Mouse (Mus musculus): Measurements from ENCODE around the gene Gm13276. TPM values are rescaled to one million over a fixed set of nuclear protein-coding genes. Genes with fewer than 3 reads are reported as not detected.
"Not testable (repeated sequence)": the region's sequence is repeated elsewhere in the genome, so short reads cannot be mapped to it uniquely, and the experiment has no call there.

The Gm13276 gene
- polyA plus RNA-seq (2012; fragmentation: generic; extraction: Trizol): 0.73 TPM

DNA sequence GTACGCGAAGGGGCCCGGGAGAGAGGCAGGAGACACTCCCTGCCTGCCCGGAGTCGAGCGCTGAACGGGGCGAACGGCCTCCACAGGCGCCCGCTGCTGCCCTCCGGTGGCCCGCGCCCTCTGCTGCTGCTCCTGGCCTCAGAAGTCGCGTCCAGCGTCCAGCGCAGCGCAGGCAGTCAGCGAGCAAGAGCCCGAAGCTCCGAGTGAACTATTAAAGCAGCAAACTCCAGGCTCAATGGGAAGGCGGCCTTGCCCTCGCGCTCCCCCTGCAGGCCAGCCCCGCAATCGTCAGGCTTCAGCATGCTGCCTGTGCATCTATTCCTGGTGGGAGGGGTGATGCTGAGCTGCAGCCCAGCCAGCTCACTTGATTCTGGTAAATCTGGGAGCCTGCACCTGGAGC, at the start of gene Gm13276:
Gene Gm13276, plus strand, starts transcription at position 301 of the 400 bp plus-strand sequence.
- not testable (repeated sequence) for H3K36me3 ChIP-seq (ENCODE audit: control insufficient read depth, insufficient read depth); H3K27me3 ChIP-seq (ENCODE audit: control insufficient read depth, insufficient read depth, insufficient read length); H3ac ChIP-seq (ENCODE audit: control insufficient read depth, insufficient read length); H3K4me3 ChIP-seq; H3K79me2 ChIP-seq (ENCODE audit: control insufficient read depth, insufficient read depth); H3K4me2 ChIP-seq (ENCODE audit: low read depth)

DNA sequence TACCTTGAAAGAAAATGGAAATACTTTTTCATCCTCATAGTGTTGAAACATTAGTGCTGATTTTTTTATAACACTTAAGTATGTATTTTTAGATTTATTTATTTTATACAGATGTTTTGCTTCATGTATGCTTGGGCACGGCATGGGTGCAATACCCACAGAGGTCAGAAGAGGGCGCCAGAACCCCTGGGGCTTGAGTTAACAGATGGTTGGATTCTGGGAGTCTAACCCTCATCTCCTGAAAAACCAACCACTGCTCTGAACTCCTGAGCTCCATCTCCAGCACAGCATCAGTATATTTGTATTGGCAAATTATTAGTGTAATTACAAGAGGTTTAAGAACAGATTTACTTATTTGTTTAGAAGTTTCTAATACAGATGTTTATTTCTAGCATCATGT, 47.0 kb upstream of the Gm13276 start:
- H3K36me3 ChIP-seq (ENCODE audit: control insufficient read depth, insufficient read depth): no peaks in the 10 kb centered on the region
- H3K79me2 ChIP-seq (ENCODE audit: control insufficient read depth, insufficient read depth): no peaks in the 10 kb centered on the region
- no peaks in the 10 kb centered on the region for H3K27me3 ChIP-seq (ENCODE audit: control insufficient read depth, insufficient read depth, insufficient read length)
- H3K4me3 ChIP-seq: no peak overlapping the region
- no peak overlapping the region for H3ac ChIP-seq (ENCODE audit: control insufficient read depth, insufficient read length)
- TF ChIP-seq REST (IDR thresholded peaks at IDR 0.05; ENCODE audit: insufficient read depth, insufficient read length) (no peak), POLR2AphosphoS2 (IDR thresholded peaks at IDR 0.05; ENCODE audit: insufficient read length, low read depth) (no peak), USF1 (IDR thresholded peaks at IDR 0.05; ENCODE audit: low read depth) (no peak), MYOG (IDR thresholded peaks at IDR 0.05; ENCODE audit: control insufficient read depth in 1 of 3, insufficient read depth in 1 of 3, insufficient read length in 2 of 3, low read depth in 2 of 3) (no peak), CEBPB (IDR thresholded peaks at IDR 0.05; ENCODE audit: insufficient read depth, poor library complexity, severe bottlenecking) (no peak), TCF12 (IDR thresholded peaks at IDR 0.05; ENCODE audit: insufficient read depth, poor library complexity, severe bottlenecking) (no peak), SRF (IDR thresholded peaks at IDR 0.05; ENCODE audit: control insufficient read depth, insufficient read length, low read depth) (no peak), TCF3 (IDR thresholded peaks at IDR 0.05; ENCODE audit: insufficient read length, low read depth) (no peak), POLR2A (IDR thresholded peaks at IDR 0.05; ENCODE audit: insufficient read length, low read depth) (no peak), E2F4 (IDR thresholded peaks at IDR 0.05; ENCODE audit: insufficient read depth) (no peak), MYOD1 (IDR thresholded peaks at IDR 0.05; ENCODE audit: control insufficient read depth in 1 of 3, insufficient read length in 2 of 3, low read depth in 2 of 3) (no peak)
- no peak overlapping the region for H3K4me2 ChIP-seq (ENCODE audit: low read depth)

DNA sequence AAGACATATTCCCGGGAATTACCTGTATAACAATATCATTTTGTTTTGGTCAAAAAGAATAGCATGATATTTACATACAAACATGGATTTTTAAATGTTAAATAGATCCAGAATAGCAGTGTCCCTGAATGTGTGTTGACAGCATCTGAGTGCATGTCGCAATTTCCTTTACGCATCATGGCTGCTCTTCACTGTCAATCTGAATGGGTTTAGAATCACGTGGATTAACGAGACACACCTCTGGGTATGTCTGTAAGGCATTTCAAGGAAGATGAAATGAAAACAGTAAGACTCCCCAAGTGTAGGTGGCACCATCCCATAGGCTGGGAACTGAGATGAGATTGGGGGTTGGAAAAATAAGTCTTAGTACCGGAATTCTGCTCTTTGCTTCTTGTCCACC, 46.5 kb upstream of the Gm13276 start:
- TF ChIP-seq SRF (IDR thresholded peaks at IDR 0.05; ENCODE audit: control insufficient read depth, insufficient read length, low read depth): no peak
- no peak for TF ChIP-seq POLR2A (IDR thresholded peaks at IDR 0.05; ENCODE audit: insufficient read length, low read depth)
- no peak for TF ChIP-seq TCF3 (IDR thresholded peaks at IDR 0.05; ENCODE audit: insufficient read length, low read depth)
- no peak for TF ChIP-seq TCF12 (IDR thresholded peaks at IDR 0.05; ENCODE audit: insufficient read depth, poor library complexity, severe bottlenecking)
- TF ChIP-seq MYOD1 (IDR thresholded peaks at IDR 0.05; ENCODE audit: control insufficient read depth in 1 of 3, insufficient read length in 2 of 3, low read depth in 2 of 3): no peak
- Histone ChIP-seq H3ac (ENCODE audit: control insufficient read depth, insufficient read length) (no peak overlapping the region), H3K27me3 (ENCODE audit: control insufficient read depth, insufficient read depth, insufficient read length) (no peaks in the 10 kb centered on the region), H3K4me2 (ENCODE audit: low read depth) (no peak overlapping the region), H3K36me3 (ENCODE audit: control insufficient read depth, insufficient read depth) (no peaks in the 10 kb centered on the region), H3K4me3 (no peak overlapping the region), H3K79me2 (ENCODE audit: control insufficient read depth, insufficient read depth) (no peaks in the 10 kb centered on the region)

DNA sequence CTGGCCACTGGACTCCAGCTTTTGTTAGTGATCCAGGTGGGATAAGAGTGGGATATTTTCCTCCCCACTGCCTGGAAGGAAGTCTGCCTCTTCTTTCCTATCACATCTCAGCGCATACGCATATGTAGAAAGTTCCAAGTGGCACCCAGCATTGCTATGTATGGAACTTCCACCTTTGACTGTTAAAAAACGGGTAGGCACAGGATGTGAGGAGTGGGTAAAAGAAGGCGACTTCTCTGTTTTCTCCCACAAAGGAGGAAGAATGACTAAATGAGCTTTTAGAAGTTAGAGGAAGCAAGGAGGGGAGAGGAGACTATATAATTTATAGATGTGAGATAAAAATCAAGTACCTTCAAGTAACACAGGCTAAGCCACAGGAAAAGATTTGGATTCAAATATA, 44.1 kb upstream of the Gm13276 start:
- Histone ChIP-seq H3K4me2 (ENCODE audit: low read depth) (no peak overlapping the region), H3K27me3 (ENCODE audit: control insufficient read depth, insufficient read depth, insufficient read length) (no peaks in the 10 kb centered on the region), H3K36me3 (ENCODE audit: control insufficient read depth, insufficient read depth) (no peaks in the 10 kb centered on the region), H3ac (ENCODE audit: control insufficient read depth, insufficient read length) (no peak overlapping the region), H3K4me3 (no peak overlapping the region), H3K79me2 (ENCODE audit: control insufficient read depth, insufficient read depth) (no peaks in the 10 kb centered on the region)
- TF ChIP-seq USF1 (IDR thresholded peaks at IDR 0.05; ENCODE audit: low read depth) (no peak), CEBPB (IDR thresholded peaks at IDR 0.05; ENCODE audit: insufficient read depth, poor library complexity, severe bottlenecking) (no peak), REST (IDR thresholded peaks at IDR 0.05; ENCODE audit: insufficient read depth, insufficient read length) (no peak), E2F4 (IDR thresholded peaks at IDR 0.05; ENCODE audit: insufficient read depth) (no peak), POLR2AphosphoS2 (IDR thresholded peaks at IDR 0.05; ENCODE audit: insufficient read length, low read depth) (no peak), MAX (IDR thresholded peaks at IDR 0.05; ENCODE audit: low read depth) (no peak), TCF3 (IDR thresholded peaks at IDR 0.05; ENCODE audit: insufficient read length, low read depth) (no peak), MYOD1 (IDR thresholded peaks at IDR 0.05; ENCODE audit: control insufficient read depth in 1 of 3, insufficient read length in 2 of 3, low read depth in 2 of 3) (no peak), MYOG (IDR thresholded peaks at IDR 0.05; ENCODE audit: control insufficient read depth in 1 of 3, insufficient read depth in 1 of 3, insufficient read length in 2 of 3, low read depth in 2 of 3) (no peak), POLR2A (IDR thresholded peaks at IDR 0.05; ENCODE audit: insufficient read length, low read depth) (no peak), SRF (IDR thresholded peaks at IDR 0.05; ENCODE audit: control insufficient read depth, insufficient read length, low read depth) (no peak)

DNA sequence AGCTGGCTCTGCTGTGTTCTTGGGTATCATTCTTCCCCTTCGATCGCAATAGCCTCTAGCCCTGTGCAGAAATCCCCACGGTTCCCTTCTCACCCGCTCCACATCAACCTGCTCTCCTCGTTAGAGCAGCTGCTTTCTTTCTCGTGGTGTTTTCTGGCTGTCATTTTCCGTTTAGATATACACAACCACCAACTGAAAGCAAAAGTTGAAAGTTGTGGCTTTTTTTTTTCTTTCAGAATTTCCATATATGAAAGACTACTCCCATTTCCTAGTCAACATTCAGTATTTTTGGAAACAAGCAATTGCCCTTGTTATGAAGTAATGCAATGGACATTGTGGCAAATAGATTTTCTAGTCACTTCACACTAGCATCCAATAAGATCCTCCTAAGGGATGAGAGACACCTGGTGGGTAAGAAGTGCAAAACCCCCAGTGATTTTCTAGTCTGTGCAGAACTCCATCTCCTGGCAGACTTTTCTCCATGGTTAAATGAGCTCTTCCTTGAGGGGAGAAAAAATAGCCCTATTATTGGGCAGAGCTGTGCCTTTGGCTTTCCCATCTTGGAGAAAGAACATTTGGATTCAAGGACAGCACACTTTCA, 42.6 kb upstream of the Gm13276 start:
- H3K79me2 ChIP-seq (ENCODE audit: control insufficient read depth, insufficient read depth): no peaks in the 10 kb centered on the region
- no peaks in the 10 kb centered on the region for H3K36me3 ChIP-seq (ENCODE audit: control insufficient read depth, insufficient read depth)
- TF ChIP-seq CEBPB (IDR thresholded peaks at IDR 0.05; ENCODE audit: insufficient read depth, poor library complexity, severe bottlenecking) (no peak), TCF3 (IDR thresholded peaks at IDR 0.05; ENCODE audit: insufficient read length, low read depth) (no peak), MYOG (IDR thresholded peaks at IDR 0.05; ENCODE audit: control insufficient read depth in 1 of 3, insufficient read depth in 1 of 3, insufficient read length in 2 of 3, low read depth in 2 of 3) (no peak), REST (IDR thresholded peaks at IDR 0.05; ENCODE audit: insufficient read depth, insufficient read length) (no peak), POLR2A (IDR thresholded peaks at IDR 0.05; ENCODE audit: insufficient read length, low read depth) (no peak), MYOD1 (IDR thresholded peaks at IDR 0.05; ENCODE audit: control insufficient read depth in 1 of 3, insufficient read length in 2 of 3, low read depth in 2 of 3) (no peak), E2F4 (IDR thresholded peaks at IDR 0.05; ENCODE audit: insufficient read depth) (no peak), USF1 (IDR thresholded peaks at IDR 0.05; ENCODE audit: low read depth) (no peak), POLR2AphosphoS2 (IDR thresholded peaks at IDR 0.05; ENCODE audit: insufficient read length, low read depth) (no peak)
- H3ac ChIP-seq (ENCODE audit: control insufficient read depth, insufficient read length): no peak overlapping the region
- no peaks in the 10 kb centered on the region for H3K27me3 ChIP-seq (ENCODE audit: control insufficient read depth, insufficient read depth, insufficient read length)
- no peak overlapping the region for H3K4me2 ChIP-seq (ENCODE audit: low read depth)
- no peak overlapping the region for H3K4me3 ChIP-seq

Data from myocyte (in vitro differentiated cells).